Mouse (Mus musculus) forebrain, embryonic 10.5 days (tissue): ENCODE measurements around the gene Otos. TPM values are rescaled to one million over a fixed set of nuclear protein-coding genes. Genes with fewer than 3 reads are reported as not detected.

ENCODE experiments used
- DNase-seq: peaks from one replicate; pipeline ENCODE4 v3.0.0-alpha.2; 2017; ENCODE audit warnings: low spot score; ENCODE audit errors: extremely low spot score
- H3K27ac ChIP-seq: fragments of 300-500 bp; sonication (generic); 2 replicates; pipeline ENCODE4 v1.5.1; 2016; ENCODE audit warnings: mild to moderate bottlenecking
- H3K27me3 ChIP-seq: fragments of 300-500 bp; sonication (generic); 2 replicates; pipeline ENCODE4 v1.6.1; 2016; ENCODE audit warnings: mild to moderate bottlenecking; ENCODE audit not compliant: poor library complexity, severe bottlenecking
- H3K36me3 ChIP-seq: fragments of 300-500 bp; sonication (generic); replicated peaks from 2 replicates; pipeline ENCODE4 v1.6.1; 2016; ENCODE audit warnings: mild to moderate bottlenecking, moderate library complexity
- H3K4me1 ChIP-seq: fragments of 300-500 bp; sonication (generic); 2 replicates; pipeline ENCODE4 v1.6.1; 2016
- H3K4me3 ChIP-seq: fragments of 300-500 bp; sonication (generic); 2 replicates; pipeline ENCODE4 v1.5.1; 2016; ENCODE audit warnings: mild to moderate bottlenecking, moderate library complexity
- H3K9me3 ChIP-seq: fragments of 300-500 bp; sonication (generic); 2 replicates; pipeline ENCODE4 v1.6.1; 2016; ENCODE audit warnings: mild to moderate bottlenecking, moderate library complexity
- WGBS: fragments of 180-500 bp; shearing (Covaris S2); methylation state at CpG from one replicate; pipeline ENCODE4 v1.1.7; 2016; 5-methylcytosine and 5-hydroxymethylcytosine counted together
- polyA plus RNA-seq: library from polyadenylated mRNA; unstranded; fragments of >200 nt; fragmentation: Nextera tagmentation; extraction: Ambion mirVana; gene quantifications from 2 replicates; pipeline ENCODE4 v1.2.1, GENCODE M21; 2016

Gene Otos
- polyA plus RNA-seq, 1 experiment from 2014 or later: 0.25 TPM

GRCm38 (mm10) chr1:92628227-92628626 is 20.4 kb downstream of the Otos start:
- Histone ChIP-seq H3K4me3 (no peak overlapping the region), H3K9me3 (no peaks in the 10 kb centered on the region), H3K36me3 (no peaks in the 10 kb centered on the region), H3K4me1 (peaks cover 3% of the 10 kb centered on the region; the same call in 1 of the 2 replicates), H3K27me3 (no peaks in the 10 kb centered on the region), H3K27ac (no peak overlapping the region)
- WGBS: 81% methylated on average over 4 of the region's 4 CpGs
- no peak for DNase-seq

- 82% methylated on average over 4 of the region's 4 CpGs for WGBS
- no peaks in the 10 kb centered on the region for H3K9me3 ChIP-seq
- no peaks in the 10 kb centered on the region for H3K27me3 ChIP-seq
- DNase-seq: no peak
- H3K4me3 ChIP-seq: no peak overlapping the region
- H3K27ac ChIP-seq: no peak overlapping the region
- H3K4me1 ChIP-seq: no peaks in the 10 kb centered on the region
- no peaks in the 10 kb centered on the region for H3K36me3 ChIP-seq
Measured at GRCm38 (mm10) chr1:92618360-92618759, 30.3 kb downstream of the Otos start.

- Histone ChIP-seq H3K36me3 (no peaks in the 10 kb centered on the region), H3K4me3 (no peak within 1 kb of the TSS), H3K27ac (no peak within 1 kb of the TSS), H3K9me3 (no peaks in the 10 kb centered on the region), H3K27me3 (no peaks in the 10 kb centered on the region), H3K4me1 (no peaks in the 10 kb centered on the region)
- DNase-seq: no peak
- 70% methylated on average over 2 of the region's 2 CpGs for WGBS
Measured at GRCm38 (mm10) chr1:92617488-92617887, 31.2 kb downstream of the Otos start, which contains the start of gene Olfr12. Olfr12 (plus strand) TSS chr1:92617788.

- H3K27me3 ChIP-seq: no peaks in the 10 kb centered on the region; the same call in 1 of the 2 replicates
- no peak overlapping the region for H3K27ac ChIP-seq
- H3K4me3 ChIP-seq: no peak overlapping the region
- no peaks in the 10 kb centered on the region for H3K36me3 ChIP-seq
- 83% methylated on average over 1 of the region's 1 CpGs for WGBS
- H3K9me3 ChIP-seq: no peaks in the 10 kb centered on the region
- no peak for DNase-seq
- no peaks in the 10 kb centered on the region for H3K4me1 ChIP-seq
Measured at GRCm38 (mm10) chr1:92616046-92616445, 32.6 kb downstream of the Otos start.

- no peaks in the 10 kb centered on the region for H3K4me1 ChIP-seq
- no peaks in the 10 kb centered on the region for H3K36me3 ChIP-seq
- no peak for DNase-seq
- H3K27me3 ChIP-seq: no peaks in the 10 kb centered on the region; the same call in 1 of the 2 replicates
- H3K9me3 ChIP-seq: no peaks in the 10 kb centered on the region
- H3K27ac ChIP-seq: no peak overlapping the region
- 8% methylated on average over 1 of the region's 1 CpGs for WGBS
- H3K4me3 ChIP-seq: no peak overlapping the region
Measured at GRCm38 (mm10) chr1:92614516-92614915, 34.1 kb downstream of the Otos start.

- Histone ChIP-seq H3K36me3 (no peaks in the 10 kb centered on the region), H3K4me1 (no peaks in the 10 kb centered on the region), H3K27ac (no peak overlapping the region), H3K4me3 (no peak overlapping the region), H3K9me3 (no peaks in the 10 kb centered on the region), H3K27me3 (no peaks in the 10 kb centered on the region; the same call in 1 of the 2 replicates)
- WGBS: 57% methylated on average over 4 of the region's 4 CpGs
- DNase-seq: no peak
Measured at GRCm38 (mm10) chr1:92613175-92613574, 35.5 kb downstream of the Otos start.

- H3K4me3 ChIP-seq: no peak overlapping the region
- H3K4me1 ChIP-seq: no peaks in the 10 kb centered on the region
- DNase-seq: peak; percentile 37
- WGBS: 11% methylated on average over 5 of the region's 5 CpGs
- no peaks in the 10 kb centered on the region; the same call in 1 of the 2 replicates for H3K27me3 ChIP-seq
- no peaks in the 10 kb centered on the region for H3K36me3 ChIP-seq
- H3K9me3 ChIP-seq: no peaks in the 10 kb centered on the region
- no peak overlapping the region for H3K27ac ChIP-seq
Measured at GRCm38 (mm10) chr1:92611008-92611407, 37.6 kb downstream of the Otos start.

- DNase-seq: no peak
- no peak overlapping the region for H3K4me3 ChIP-seq
- 88% methylated on average over 4 of the region's 4 CpGs for WGBS
- H3K36me3 ChIP-seq: no peaks in the 10 kb centered on the region
- H3K27ac ChIP-seq: no peak overlapping the region
- H3K27me3 ChIP-seq: no peaks in the 10 kb centered on the region; the same call in 1 of the 2 replicates
- no peaks in the 10 kb centered on the region for H3K9me3 ChIP-seq
- no peaks in the 10 kb centered on the region for H3K4me1 ChIP-seq
Measured at GRCm38 (mm10) chr1:92607711-92608110, 40.9 kb downstream of the Otos start.

GRCm38 (mm10) chr1:92605482-92605881 is 43.2 kb downstream of the Otos start, which contains the start of gene Olfr1410:
Olfr1410 (plus strand) TSS chr1:92605782.
- H3K27ac ChIP-seq: no peak within 1 kb of the TSS
- no peaks in the 10 kb centered on the region for H3K9me3 ChIP-seq
- H3K4me3 ChIP-seq: no peak within 1 kb of the TSS
- no peaks in the 10 kb centered on the region for H3K36me3 ChIP-seq
- no peak for DNase-seq
- WGBS: 90% methylated on average over 1 of the region's 1 CpGs
- H3K4me1 ChIP-seq: no peaks in the 10 kb centered on the region
- no peaks in the 10 kb centered on the region for H3K27me3 ChIP-seq

- no peak for DNase-seq
- WGBS: 87% methylated on average over 3 of the region's 3 CpGs
- Histone ChIP-seq H3K27ac (no peak overlapping the region), H3K27me3 (no peaks in the 10 kb centered on the region), H3K4me1 (no peaks in the 10 kb centered on the region), H3K9me3 (no peaks in the 10 kb centered on the region), H3K4me3 (no peak overlapping the region), H3K36me3 (no peaks in the 10 kb centered on the region)
Measured at GRCm38 (mm10) chr1:92596019-92596418, 52.6 kb downstream of the Otos start.

Other genes starting within 250 kb of the Otos start
- gene Ndufa10, start 175.0 kb downstream of the Otos start, polyA plus RNA-seq: 301 and 314 TPM in 2 replicates
- not detected in 2 replicates for gene Olfr1416, start 163.7 kb downstream of the Otos start, polyA plus RNA-seq
- not detected in 2 replicates for gene Olfr1415, start 152.7 kb downstream of the Otos start, polyA plus RNA-seq
- not detected in 2 replicates for gene Olfr1414, start 130.2 kb downstream of the Otos start, polyA plus RNA-seq
- gene Olfr1413, start 77.5 kb downstream of the Otos start, polyA plus RNA-seq: not detected in 2 replicates
- gene Olfr1412, start 63.1 kb downstream of the Otos start, polyA plus RNA-seq: not detected in 2 replicates
- gene Olfr1411, start 54.4 kb downstream of the Otos start, polyA plus RNA-seq: not detected in 2 replicates
- gene Olfr1410, start 43.1 kb downstream of the Otos start, polyA plus RNA-seq: not detected in 2 replicates
- not detected in 2 replicates for gene Olfr12, start 31.1 kb downstream of the Otos start, polyA plus RNA-seq
- 324 and 343 TPM in 2 replicates for gene Cops9, start 6.9 kb downstream of the Otos start, polyA plus RNA-seq
- gene Gpc1, start 182.8 kb upstream of the Otos start, polyA plus RNA-seq: 95.2 and 99.2 TPM in 2 replicates